ENCODE assay signal across 9 mouse cellular contexts in genomic region chr8:4588165-4589000, GRCm38 (mm10). TPM values are rescaled to one million over a fixed set of nuclear protein-coding genes. Genes with fewer than 3 reads are reported as not detected.
DNase-seq lines count a peak whose midpoint lies in the region; ATAC-seq and TF ChIP-seq lines count a peak whose summit lies in the region.
"Had no signal": no experiment of that assay in that cellular context is flagged by ENCODE, and none has a peak within 500 bp of the region (broad histone marks: within the 10 kb centered on the region; RNA-seq: fewer than 3 reads in every experiment).

No protein-coding gene starts in this region.

- TF ChIP-seq CTCF in cerebellum, adult 2 months (IDR thresholded peaks at IDR 0.05; ENCODE audit: borderline replicate concordance, insufficient read depth, low read depth, low read length) = peak; percentile 47; the same call in 1 of the 2 replicates

- no peak for TF ChIP-seq POLR2A in cerebellum, adult 2 months (IDR thresholded peaks at IDR 0.05; ENCODE audit: borderline replicate concordance, insufficient read depth, low read length)

- H3K4me1 ChIP-seq in cerebellum, adult 2 months (ENCODE audit: control insufficient read depth, insufficient read depth, low read length) = no peaks in the 10 kb centered on the region
- H3K4me1 ChIP-seq in limb, embryonic 11.5 days (ENCODE audit: control insufficient read depth, insufficient read depth, low read length) = no peaks in the 10 kb centered on the region
- H3K4me1 ChIP-seq in neural tube, embryonic 11.5 days (ENCODE audit: control insufficient read depth, insufficient read depth, low read length) = no peaks in the 10 kb centered on the region

- no peak overlapping the region for H3K4me3 ChIP-seq in cerebellum, adult 2 months (replicated peaks; ENCODE audit: insufficient read depth, low read depth, low read length)
- H3K4me3 ChIP-seq in limb, embryonic 11.5 days (ENCODE audit: low read depth, low read length) = no peak overlapping the region
- H3K4me3 ChIP-seq in neural tube, embryonic 11.5 days (ENCODE audit: low read depth, low read length) = no peak overlapping the region
- H3K4me3 ChIP-seq: erythroblast, embryonic 14.5 days had no signal

- H3K9ac ChIP-seq in limb, embryonic 11.5 days (ENCODE audit: low read length) = no peak overlapping the region
- H3K9ac ChIP-seq in neural tube, embryonic 11.5 days (ENCODE audit: low read length) = peak overlapping the region; percentile 54

- H3K36me3 ChIP-seq in limb, embryonic 11.5 days (ENCODE audit: control insufficient read depth, insufficient read depth, low read length) = no peaks in the 10 kb centered on the region
- H3K36me3 ChIP-seq in neural tube, embryonic 11.5 days (ENCODE audit: control insufficient read depth, insufficient read depth, low read length) = no peaks in the 10 kb centered on the region

- H3K27ac ChIP-seq in cerebellum, adult 2 months (ENCODE audit: insufficient read depth, low read length) = no peak overlapping the region
- H3K27ac ChIP-seq in limb, embryonic 11.5 days (replicated peaks; ENCODE audit: low read depth, low read length) = no peak overlapping the region
- H3K27ac ChIP-seq in neural tube, embryonic 11.5 days (ENCODE audit: low read depth, low read length) = no peak overlapping the region

- WGBS in cerebellum, adult 2 months = 41% methylated on average over 9 of the region's 9 CpGs
- WGBS in limb, embryonic 11.5 days = 43% methylated on average over 9 of the region's 9 CpGs
- 40% methylated on average over 9 of the region's 9 CpGs for WGBS in neural tube, embryonic 11.5 days

- H3K4me2 ChIP-seq in limb, embryonic 11.5 days (ENCODE audit: low read depth, severe bottlenecking) = no peak overlapping the region
- no peak overlapping the region for H3K4me2 ChIP-seq in neural tube, embryonic 11.5 days (ENCODE audit: low read depth)

- peak; percentile 70 for ATAC-seq in frontal cortex, adult (ENCODE audit: low TSS enrichment)
- ATAC-seq in limb, embryonic 11.5 days (ENCODE audit: insufficient number of reproducible peaks, low FRiP score, low TSS enrichment, low read depth) = peak; percentile 68; the same call in 1 of the 2 replicates
- ATAC-seq in neural tube, embryonic 11.5 days (ENCODE audit: insufficient read depth, low FRiP score, low TSS enrichment) = peak; percentile 72; the same call in 1 of the 2 replicates
- no peak for ATAC-seq in activated CD4-positive, CD25-positive, alpha-beta regulatory T cell, adult 4 months

- no peaks in the 10 kb centered on the region for H3K27me3 ChIP-seq in cerebellum, adult 2 months (ENCODE audit: control insufficient read depth, insufficient read depth, low read length)
- H3K27me3 ChIP-seq in limb, embryonic 11.5 days (ENCODE audit: control insufficient read depth, insufficient read depth, low read length) = no peaks in the 10 kb centered on the region
- H3K27me3 ChIP-seq in neural tube, embryonic 11.5 days (ENCODE audit: control insufficient read depth, insufficient read depth, low read length) = no peaks in the 10 kb centered on the region

- DNase-seq in urinary bladder, postnatal 25 days (ENCODE audit: low spot score) = peak; percentile 11
- no peak for DNase-seq in urinary bladder, adult 2 months (ENCODE audit: low spot score)
- peak; percentile 28 to 37 for DNase-seq in cerebellum, adult 2 months
- peak; percentile 4 for DNase-seq in kidney, adult 11 months
- DNase-seq in limb, embryonic 11.5 days (ENCODE audit: low spot score) = peak; percentile 73
- DNase-seq in neural tube, embryonic 11.5 days (ENCODE audit: low spot score) = peak; percentile 65

- no peaks in the 10 kb centered on the region for H3K9me3 ChIP-seq in limb, embryonic 11.5 days (ENCODE audit: control insufficient read depth, low read length)
- H3K9me3 ChIP-seq in neural tube, embryonic 11.5 days (ENCODE audit: control insufficient read depth, low read length) = no peaks in the 10 kb centered on the region

RNA-seq across cellular contexts. Expression of gene Zfp958, which starts 24.6 kb away (rescaled TPM):
- polyA plus RNA-seq in urinary bladder, adult 2 months (2012; rRNA removed) = 6.7 and 7.0 TPM in 2 replicates
- polyA plus RNA-seq in cerebellum, adult 2 months (2012; rRNA removed) = 7.2 and 7.5 TPM in 2 replicates
- 16.8 and 17.7 TPM in 2 replicates for polyA plus RNA-seq in limb, embryonic 11.5 days (2014; fragmentation: Nextera tagmentation; extraction: Ambion mirVana)
- polyA plus RNA-seq in neural tube, embryonic 11.5 days (2014; fragmentation: Nextera tagmentation; extraction: Ambion mirVana) = 14.1 and 18.9 TPM in 2 replicates
- polyA plus RNA-seq in activated CD4-positive, CD25-positive, alpha-beta regulatory T cell, adult 4 months (2017; shearing (Covaris generic)) = 10 to 100 TPM; 15.1 to 19.8 TPM
- polyA plus RNA-seq: erythroblast, embryonic 14.5 days had no signal
